Mouse (Mus musculus) ES-CJ7 (cell line): ENCODE measurements at regions not wholly inside any gene's neighbourhood (a gene's known extent, or its start where the extent isn't known, plus 50 kb on each side); places are given as distances from the start of the nearest gene placed in this dataset.

ENCODE experiments used
- DNase-seq: peaks from one replicate; pipeline ENCODE4 v3.0.0; 2011; ENCODE audit warnings: low read depth, low spot score

GRCm38 (mm10) chr2:169237856-169238255 lies 282.5 kb upstream of the Zfp64 start:
- no peak for DNase-seq

GRCm38 (mm10) chr2:169237321-169237720 lies 281.9 kb upstream of the Zfp64 start:
- no peak for DNase-seq

- no peak for DNase-seq
These were observed 279.1 kb upstream of the Zfp64 start for GRCm38 (mm10) chr2:169234368-169235070.

GRCm38 (mm10) chr2:169233151-169234123 lies 278.1 kb upstream of the Zfp64 start:
- DNase-seq: peak; percentile 19

- DNase-seq: peak; percentile 28
These were observed 266.9 kb upstream of the Zfp64 start for GRCm38 (mm10) chr2:169222264-169222663.

- DNase-seq: no peak
These were observed 265.8 kb upstream of the Zfp64 start for GRCm38 (mm10) chr2:169221141-169221540.

- DNase-seq: no peak
These were observed 260.2 kb upstream of the Zfp64 start for GRCm38 (mm10) chr2:169215546-169216043.

- peak; percentile 29 for DNase-seq
These were observed 259.0 kb upstream of the Zfp64 start for GRCm38 (mm10) chr2:169214396-169214795.

GRCm38 (mm10) chr2:169213314-169213713 lies 257.9 kb upstream of the Zfp64 start:
- no peak for DNase-seq

GRCm38 (mm10) chr2:169212676-169213257 lies 257.4 kb upstream of the Zfp64 start:
- no peak for DNase-seq

GRCm38 (mm10) chr2:169204254-169204752 lies 248.9 kb upstream of the Zfp64 start:
- no peak for DNase-seq

GRCm38 (mm10) chr2:169191974-169192373 lies 236.6 kb upstream of the Zfp64 start:
- no peak for DNase-seq

- DNase-seq: no peak
These were observed 236.1 kb upstream of the Zfp64 start for GRCm38 (mm10) chr2:169191465-169191864.

GRCm38 (mm10) chr2:169177565-169177964 lies 222.2 kb upstream of the Zfp64 start:
- no peak for DNase-seq

- DNase-seq: peak; percentile 34
These were observed 213.4 kb upstream of the Zfp64 start for GRCm38 (mm10) chr2:169168795-169169194.

- peak; percentile 59 for DNase-seq
These were observed 213.0 kb upstream of the Zfp64 start for GRCm38 (mm10) chr2:169168376-169168775.

- DNase-seq: no peak
These were observed 206.3 kb upstream of the Zfp64 start for GRCm38 (mm10) chr2:169161651-169162050.

- DNase-seq: no peak
These were observed 203.4 kb upstream of the Zfp64 start for GRCm38 (mm10) chr2:169158760-169159159.

GRCm38 (mm10) chr2:169158005-169158673 lies 202.8 kb upstream of the Zfp64 start:
- DNase-seq: no peak

GRCm38 (mm10) chr2:169156908-169157307 lies 201.5 kb upstream of the Zfp64 start:
- DNase-seq: no peak

GRCm38 (mm10) chr2:169154881-169155280 lies 199.5 kb upstream of the Zfp64 start:
- no peak for DNase-seq
